Mouse (Mus musculus): ENCODE results near the gene Ugt1a6b.

DNA sequence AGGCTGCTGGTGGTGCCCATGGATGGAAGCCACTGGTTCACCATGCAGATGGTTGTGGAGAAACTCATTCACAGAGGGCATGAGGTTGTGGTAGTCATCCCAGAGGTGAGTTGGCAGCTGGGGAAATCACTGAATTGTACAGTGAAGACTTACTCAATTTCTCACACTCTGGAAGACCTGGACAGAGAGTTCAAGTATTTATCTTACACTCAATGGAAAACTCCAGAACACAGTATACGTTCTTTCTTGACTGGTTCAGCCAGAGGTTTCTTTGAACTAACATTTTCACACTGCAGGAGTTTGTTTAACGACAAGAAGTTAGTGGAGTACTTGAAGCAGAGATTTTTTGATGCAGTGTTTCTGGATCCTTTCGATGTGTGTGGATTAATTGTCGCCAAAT lies 32.1 kb upstream of the Ugt1a6b start:
- TF ChIP-seq CTCF (conservative IDR thresholded peaks at IDR 0.05; ENCODE audit: low read length) (no peak), NANOG (IDR thresholded peaks at IDR 0.05; ENCODE audit: borderline replicate concordance, low read length) (no peak)

Data from E14TG2a.4 (cell line).